Mouse (Mus musculus): ENCODE data around the gene Tex21. TPM values are rescaled to one million over a fixed set of nuclear protein-coding genes. Genes with fewer than 3 reads are reported as not detected.
A peak's percentile ranks its signal among the peaks of the same experiment; 100 is the strongest.
"Not testable (repeated sequence)": the region's sequence is repeated elsewhere in the genome, so short reads cannot be mapped to it uniquely, and the experiment has no call there.

The Tex21 gene
- polyA plus RNA-seq, 1 experiment from 2014 or later = not detected

- not testable (repeated sequence) for H3K36me3 ChIP-seq; H3K9me3 ChIP-seq; H3K4me1 ChIP-seq; H3K27ac ChIP-seq (replicated peaks); H3K27me3 ChIP-seq
- H3K9ac ChIP-seq (replicated peaks) = peak overlapping the region; percentile 56
- H3K4me3 ChIP-seq = peak overlapping the region; percentile 40
- H3K4me2 ChIP-seq (replicated peaks) = peak overlapping the region; percentile 63
- ATAC-seq (ENCODE audit: low FRiP score, low read depth) = peak; percentile 23; the same call in 1 of the 2 replicates
- 8% methylated on average over 30 of the region's 30 CpGs for WGBS
These were observed 94.2 kb downstream of the Tex21 start for GRCm38 (mm10) chr12:76152389-76152788.

Other genes with a start within 250 kb of the Tex21 start
- 0.12 and 0.41 TPM in 2 replicates for gene Esr2, start 69.5 kb downstream of the Tex21 start, polyA plus RNA-seq (2016; fragmentation: Nextera tagmentation; extraction: Ambion mirVana)
- gene Mthfd1, start 8.6 kb upstream of the Tex21 start, polyA plus RNA-seq (2016; fragmentation: Nextera tagmentation; extraction: Ambion mirVana) = 49.5 and 52.5 TPM in 2 replicates
- 6.2 and 6.4 TPM in 2 replicates for gene Akap5, start 78.1 kb upstream of the Tex21 start, polyA plus RNA-seq (2016; fragmentation: Nextera tagmentation; extraction: Ambion mirVana)
- 18.1 and 20.2 TPM in 2 replicates for gene Zbtb25, start 122.9 kb upstream of the Tex21 start, polyA plus RNA-seq (2016; fragmentation: Nextera tagmentation; extraction: Ambion mirVana)
- gene Zbtb1, start 123.5 kb upstream of the Tex21 start, polyA plus RNA-seq (2016; fragmentation: Nextera tagmentation; extraction: Ambion mirVana) = 7.5 and 7.7 TPM in 2 replicates
- gene Hspa2, start 157.4 kb upstream of the Tex21 start, polyA plus RNA-seq (2016; fragmentation: Nextera tagmentation; extraction: Ambion mirVana) = 5.8 and 6.5 TPM in 2 replicates
- 0.25 and 0.42 TPM in 2 replicates for gene Ppp1r36, start 170.8 kb upstream of the Tex21 start, polyA plus RNA-seq (2016; fragmentation: Nextera tagmentation; extraction: Ambion mirVana)